Mouse (Mus musculus): Measurements from ENCODE around the gene Tctex1d4.

DNA sequence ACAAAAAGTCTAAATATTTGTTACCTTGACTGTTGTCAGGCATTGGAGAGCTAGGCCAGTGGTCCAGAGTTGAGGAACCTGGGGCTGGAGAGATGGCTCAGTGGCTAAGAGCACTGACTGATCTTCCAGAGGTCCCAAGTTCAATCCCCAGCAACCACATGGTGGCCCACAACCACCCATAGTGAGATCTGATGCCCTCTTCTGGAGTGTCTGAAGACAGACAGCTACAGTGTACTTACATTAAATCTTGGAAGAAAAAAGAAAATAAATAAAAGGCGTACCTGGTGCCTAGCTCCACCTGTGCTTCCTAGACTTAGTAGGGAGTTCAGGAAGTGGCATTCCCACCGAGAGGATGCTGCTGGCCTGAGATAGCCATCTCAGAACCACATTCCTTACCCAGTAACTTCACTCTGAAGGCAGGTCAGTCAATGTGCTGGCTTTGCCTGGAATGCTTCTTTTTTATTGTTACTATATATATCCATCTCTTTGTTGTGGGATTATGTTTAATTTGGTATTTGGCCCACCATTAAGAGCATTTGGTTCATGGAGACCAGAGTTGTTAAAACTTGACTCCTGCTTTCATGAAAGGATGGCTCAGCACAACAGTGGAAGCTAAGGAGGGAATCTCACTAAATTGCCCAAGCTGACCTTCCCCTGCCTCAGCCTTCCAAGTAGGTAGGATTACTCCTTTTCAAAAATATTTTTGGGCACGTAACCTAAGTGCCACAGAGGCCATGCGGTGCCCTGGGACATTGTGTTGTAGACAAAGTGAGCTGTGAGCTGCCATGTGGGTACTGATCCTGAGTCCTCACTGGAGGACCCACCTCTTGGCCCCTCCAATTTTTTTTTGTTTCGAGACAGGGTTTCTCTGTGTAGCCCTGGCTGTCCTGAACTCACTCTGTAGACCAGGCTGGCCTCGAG is 23.0 kb downstream of the Tctex1d4 start:
- TF ChIP-seq SMC3 (IDR thresholded peaks at IDR 0.05; ENCODE audit: low read depth, low read length) (no peak), MYC (IDR thresholded peaks at IDR 0.05; ENCODE audit: low read depth, low read length) (peak; percentile 58; the same call in 1 of the 2 replicates), POLR2A (IDR thresholded peaks at IDR 0.05; ENCODE audit: low read depth, low read length) (peak; percentile 65), CTCF (conservative IDR thresholded peaks at IDR 0.05 in 1 of 2, IDR thresholded peaks at IDR 0.05 in 1 of 2; ENCODE audit: low read depth in 2 of 2, low read length in 2 of 2) (peak in 1 of 2 experiments; percentile 18; a peak in 1 of 4 replicates), IRF4 (IDR thresholded peaks at IDR 0.05; ENCODE audit: low read depth, low read length) (no peak), ETS1 (conservative IDR thresholded peaks at IDR 0.05; ENCODE audit: low read depth, low read length) (no peak), POLR2AphosphoS2 (IDR thresholded peaks at IDR 0.05; ENCODE audit: low read depth, low read length) (peak; percentile 96), NELFE (IDR thresholded peaks at IDR 0.05; ENCODE audit: low read depth, low read length) (no peak)
